Mouse (Mus musculus) yolk sac, embryonic 10.5 days (tissue): ENCODE results near the gene Larp4b.

ENCODE experiments used
- DNase-seq: peaks from one replicate; pipeline ENCODE4 v3.0.0-alpha.2; 2017; ENCODE audit warnings: low spot score

The Larp4b gene

GRCm38 (mm10) chr13:9125193-9125592 is 31.5 kb downstream of the Larp4b start:
- no peak for DNase-seq

GRCm38 (mm10) chr13:9127715-9128114 is 34.0 kb downstream of the Larp4b start:
- no peak for DNase-seq

DNA sequence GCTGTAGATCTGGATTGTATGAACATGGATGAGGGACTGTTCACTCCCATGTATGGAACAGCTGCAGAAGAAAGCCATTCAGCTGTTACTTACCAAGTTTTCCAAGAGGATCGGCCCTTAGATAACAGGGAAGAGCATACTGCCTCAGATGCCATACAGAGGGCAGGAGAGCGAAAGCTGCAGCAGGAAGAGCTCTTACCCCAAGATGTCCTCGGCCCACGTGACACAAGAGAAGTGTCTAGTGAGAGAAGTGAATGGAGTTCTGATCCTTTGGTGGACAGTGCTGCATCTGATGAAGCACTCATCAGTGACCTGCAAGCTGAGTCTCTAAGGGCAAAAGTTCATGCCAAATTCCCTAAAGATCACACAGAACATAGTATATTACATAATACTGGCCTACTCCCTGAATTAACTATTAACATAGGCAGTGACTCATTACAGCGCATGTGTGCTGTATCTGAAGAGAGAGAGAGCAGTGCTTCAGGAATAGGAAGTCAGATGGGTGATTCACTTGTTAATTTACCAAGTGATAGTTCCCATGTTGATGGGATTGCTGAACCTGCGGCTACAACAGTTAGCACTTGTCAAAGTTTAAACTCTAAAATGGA is 35.1 kb downstream of the Larp4b start:
- peak; percentile 31 for DNase-seq

DNA sequence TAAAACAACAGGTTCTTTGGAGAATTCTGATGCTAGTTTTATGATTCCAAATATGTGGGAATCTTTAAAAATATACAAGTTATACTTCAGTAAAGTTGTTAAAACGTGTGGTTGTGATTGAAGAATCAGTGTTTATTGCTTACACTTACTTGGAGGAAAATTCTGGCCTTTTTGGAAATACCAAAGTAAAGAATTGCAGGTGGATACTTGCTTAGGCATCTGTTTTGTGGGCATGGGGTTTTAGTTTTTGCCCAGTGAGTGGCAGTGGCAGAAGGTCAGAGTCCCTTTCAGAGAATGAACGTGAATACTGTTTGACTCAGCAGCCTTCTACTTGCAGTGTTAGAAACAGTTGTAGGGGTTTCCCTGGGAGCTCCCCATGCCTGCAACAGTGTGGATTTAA is 40.7 kb downstream of the Larp4b start:
- DNase-seq: no peak

DNA sequence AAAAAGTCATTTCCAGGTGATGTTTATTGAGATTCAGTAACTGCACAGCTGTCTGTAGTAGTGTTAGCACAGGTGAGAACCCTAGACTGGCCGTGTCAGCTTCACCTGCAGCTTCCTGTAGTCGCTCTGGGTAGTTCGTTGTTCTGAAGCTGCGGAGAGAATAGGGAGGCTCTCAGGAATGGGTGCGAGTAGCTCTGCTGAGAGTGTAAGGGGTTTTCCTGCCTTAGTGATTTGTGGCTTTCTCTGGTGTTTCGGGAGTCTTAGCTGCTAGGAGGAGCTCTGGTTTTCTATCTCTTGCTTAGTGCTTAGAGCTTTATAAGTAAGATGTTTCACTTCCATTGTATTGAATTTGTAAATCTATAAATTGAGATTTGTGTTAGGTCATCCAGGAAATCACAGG is 42.4 kb downstream of the Larp4b start:
- no peak for DNase-seq

GRCm38 (mm10) chr13:9136733-9137132 is 43.1 kb downstream of the Larp4b start:
- no peak for DNase-seq

DNA sequence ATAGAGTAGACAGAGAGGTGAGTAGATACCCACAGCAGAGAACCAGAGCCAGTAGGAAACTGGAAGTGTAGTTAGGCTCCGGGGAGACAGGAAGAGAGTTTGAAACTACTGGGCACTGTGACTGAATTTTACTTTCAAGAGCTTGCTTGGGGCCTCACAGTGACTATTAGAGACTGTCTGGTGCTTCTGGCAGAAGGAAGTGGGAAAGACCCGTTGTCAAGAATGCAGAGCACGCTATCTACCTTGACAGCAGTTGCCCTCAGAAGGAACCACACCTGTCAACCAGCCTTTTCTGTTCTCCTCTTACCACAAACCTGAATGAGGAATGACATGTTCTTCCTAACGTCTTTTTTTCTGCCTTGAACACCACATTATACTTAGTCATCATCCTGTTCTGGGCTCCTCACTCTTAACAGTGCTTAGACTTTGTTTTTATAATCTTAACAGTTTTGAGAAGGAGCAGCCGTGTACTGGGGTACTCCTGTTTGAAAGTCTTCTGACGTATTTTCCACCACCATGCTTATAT is 45.8 kb downstream of the Larp4b start:
- DNase-seq: no peak

- DNase-seq: no peak
Measured at GRCm38 (mm10) chr13:9140204-9140603, 46.5 kb downstream of the Larp4b start.

DNA sequence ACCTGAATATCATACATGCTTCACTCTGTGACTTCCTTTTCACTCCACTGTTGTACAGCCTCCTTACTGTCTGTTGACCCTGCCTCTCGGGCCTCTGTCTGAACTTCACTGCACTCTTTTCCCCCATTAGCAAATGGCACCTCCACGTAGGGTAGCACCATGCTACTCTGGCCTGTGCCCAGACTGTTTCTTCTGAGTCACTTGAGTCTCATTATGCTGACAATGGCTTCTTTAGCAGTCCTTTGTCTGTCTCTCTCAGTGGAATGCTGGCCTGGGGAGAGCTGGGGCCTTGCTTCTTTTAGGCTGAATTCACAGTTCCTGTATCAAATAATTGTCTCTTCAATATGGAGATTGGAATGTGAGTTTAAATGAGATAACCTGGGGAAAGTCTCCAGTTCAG is 48.7 kb downstream of the Larp4b start:
- DNase-seq: no peak

GRCm38 (mm10) chr13:9148830-9149229 is 55.1 kb downstream of the Larp4b start:
- DNase-seq: no peak

DNA sequence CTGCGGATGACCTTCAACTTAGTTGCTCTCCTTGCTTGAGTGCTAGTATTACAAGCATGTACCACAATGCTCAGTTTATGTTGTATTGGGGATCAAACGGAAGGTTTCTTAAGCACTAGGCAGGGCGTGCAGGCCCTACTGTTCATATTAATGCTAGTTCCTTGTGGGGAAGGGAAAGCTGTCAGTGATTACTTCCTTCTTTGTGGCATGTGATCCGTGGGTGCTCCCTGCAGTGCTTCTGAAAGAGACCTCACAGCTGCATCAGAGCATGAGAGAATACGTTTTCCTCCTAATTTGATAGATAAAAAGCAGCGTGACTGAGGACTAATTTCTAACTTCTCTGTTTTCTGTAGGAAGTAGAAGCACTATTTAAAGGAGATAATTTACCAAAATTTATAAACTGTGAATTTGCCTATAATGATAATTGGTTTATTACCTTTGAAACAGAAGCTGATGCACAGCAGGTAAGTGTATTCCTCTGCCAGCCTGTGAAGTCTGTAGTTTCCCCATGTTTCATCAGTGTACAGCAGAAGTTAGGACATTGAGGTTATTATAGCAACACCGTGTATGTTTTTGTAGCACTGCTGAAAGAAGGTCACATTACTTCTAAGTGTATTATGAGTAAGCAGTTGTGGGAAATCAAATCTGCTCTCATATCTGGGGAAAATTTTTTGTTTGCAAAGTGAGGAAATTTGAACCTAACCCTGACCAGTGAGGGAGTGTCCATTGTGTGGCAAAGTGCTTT is 56.0 kb downstream of the Larp4b start:
- DNase-seq: no peak

- DNase-seq: no peak
Measured at GRCm38 (mm10) chr13:9151100-9151499, 57.4 kb downstream of the Larp4b start.

DNA sequence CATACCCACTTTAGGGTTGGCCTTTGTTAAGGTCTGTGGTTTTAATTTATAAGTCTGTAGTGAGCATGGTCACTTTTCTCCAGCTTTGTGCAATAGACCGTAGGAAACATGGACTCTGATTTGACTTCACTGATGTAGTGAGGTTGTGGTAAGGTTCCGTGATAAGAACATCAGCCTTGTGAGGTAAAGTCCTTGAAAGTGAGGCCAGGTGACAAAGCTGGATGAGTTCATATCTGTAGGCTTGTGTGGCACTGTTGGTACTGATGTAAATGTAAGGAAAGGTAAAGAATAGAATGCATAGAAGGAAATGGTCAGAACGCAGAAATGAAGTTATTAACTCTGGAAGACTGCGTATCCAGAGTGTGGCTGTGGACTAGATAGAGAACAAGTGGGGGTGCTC is 57.9 kb downstream of the Larp4b start:
- DNase-seq: no peak

DNA sequence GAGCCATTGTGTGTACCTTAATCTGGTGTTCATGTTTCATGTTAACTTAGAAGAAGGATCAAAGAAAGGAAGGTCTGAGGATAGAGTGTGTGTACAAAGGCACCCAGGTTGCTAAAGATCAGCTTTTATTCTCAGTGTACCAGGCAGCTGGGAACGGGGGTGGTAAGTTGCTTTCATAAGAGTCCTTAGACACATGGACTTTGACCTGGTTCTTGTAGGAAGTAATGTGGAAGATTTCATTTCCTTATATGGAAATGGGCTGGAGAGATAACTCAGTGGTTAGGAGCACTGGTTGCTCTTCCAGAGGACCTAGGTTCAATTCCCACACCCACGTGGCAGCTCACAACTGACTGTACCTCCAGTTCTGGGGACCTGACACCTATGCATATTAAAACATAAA is 58.6 kb downstream of the Larp4b start:
- DNase-seq: peak; percentile 15

GRCm38 (mm10) chr13:9153803-9154202 is 60.1 kb downstream of the Larp4b start:
- DNase-seq: no peak

- no peak for DNase-seq
Measured at GRCm38 (mm10) chr13:9159282-9159681, 65.6 kb downstream of the Larp4b start.

- peak; percentile 50 for DNase-seq
Measured at GRCm38 (mm10) chr13:9162888-9163287, 69.2 kb downstream of the Larp4b start.

GRCm38 (mm10) chr13:9167842-9168241 is 74.2 kb downstream of the Larp4b start:
- no peak for DNase-seq

DNA sequence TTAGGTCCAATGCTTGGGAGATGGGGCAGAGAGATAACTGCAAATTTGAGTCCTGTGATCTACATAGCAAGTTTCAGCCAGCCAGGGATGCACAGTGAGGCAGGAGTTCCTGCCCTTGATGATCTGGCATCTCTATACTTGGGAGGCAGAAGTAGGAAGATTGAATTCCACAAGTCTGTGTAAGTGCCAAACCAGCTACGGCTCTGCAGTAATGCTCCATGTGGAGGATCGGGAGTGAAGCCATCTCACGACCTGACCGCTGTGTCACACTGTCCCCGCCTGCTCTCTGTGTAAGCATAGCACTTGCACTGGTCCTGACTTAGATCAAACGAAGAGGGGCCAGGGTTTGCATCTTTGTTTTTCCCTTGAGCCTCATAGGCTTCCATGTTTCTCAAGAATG is 75.9 kb downstream of the Larp4b start:
- no peak for DNase-seq

DNA sequence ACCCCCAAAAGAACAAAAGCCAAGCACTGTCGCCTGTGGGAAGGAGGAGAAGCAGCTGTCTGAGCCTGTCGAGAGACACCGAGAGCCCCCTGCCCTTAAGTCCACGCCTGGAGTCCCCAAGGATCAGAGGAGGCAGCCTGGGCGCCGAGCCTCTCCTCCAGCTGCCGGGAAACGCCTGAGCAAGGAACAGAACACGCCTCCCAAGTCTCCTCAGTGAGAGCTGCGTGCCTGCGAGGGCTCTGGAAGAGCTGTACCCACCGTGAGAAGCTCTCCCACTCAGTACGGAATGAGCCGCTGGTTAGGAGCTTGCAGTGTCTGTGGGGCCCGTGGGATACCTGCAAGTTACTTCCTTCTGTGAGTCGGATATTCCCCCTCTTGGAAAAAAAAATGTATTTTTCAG is 77.0 kb downstream of the Larp4b start:
- no peak for DNase-seq

- no peak for DNase-seq
Measured at GRCm38 (mm10) chr13:9173414-9173813, 79.7 kb downstream of the Larp4b start.

- no peak for DNase-seq
Measured at GRCm38 (mm10) chr13:9175171-9175570, 81.5 kb downstream of the Larp4b start.

- no peak for DNase-seq
Measured at GRCm38 (mm10) chr13:9178270-9178669, 84.6 kb downstream of the Larp4b start.

GRCm38 (mm10) chr13:9178718-9179117 is 85.0 kb downstream of the Larp4b start:
- DNase-seq: no peak
